Mouse (Mus musculus) myocyte (in vitro differentiated cells): ENCODE data around the gene Wdr27.

ENCODE experiments used
- CEBPB ChIP-seq: IDR thresholded peaks from 2 replicates; pipeline ENCODE4 v1.6.1; 2011; ENCODE audit warnings: mild to moderate bottlenecking, moderate library complexity; ENCODE audit not compliant: poor library complexity, insufficient read depth, severe bottlenecking
- E2F4 ChIP-seq: IDR thresholded peaks from one replicate; pipeline ENCODE4 v1.6.1; 2011; ENCODE audit warnings: mild to moderate bottlenecking, control low read depth, moderate library complexity; ENCODE audit not compliant: insufficient read depth
- MAX ChIP-seq: IDR thresholded peaks from one replicate; pipeline ENCODE4 v1.6.1; 2011; ENCODE audit warnings: low read depth, mild to moderate bottlenecking, control low read depth
- MYOG ChIP-seq, 3 experiments: IDR thresholded peaks; one replicate each; pipeline ENCODE4 v1.6.1; 2011; ENCODE audit warnings: control low read depth in 2 of 3, low read depth in 2 of 3, mild to moderate bottlenecking in 2 of 3; ENCODE audit not compliant: insufficient read length in 2 of 3, control insufficient read depth in 1 of 3, insufficient read depth in 1 of 3
- POLR2A ChIP-seq: IDR thresholded peaks from one replicate; pipeline ENCODE4 v1.6.1; 2011; ENCODE audit warnings: low read depth, mild to moderate bottlenecking, control low read depth, moderate library complexity; ENCODE audit not compliant: insufficient read length
- POLR2AphosphoS2 ChIP-seq: IDR thresholded peaks from one replicate; pipeline ENCODE4 v1.6.1; 2011; ENCODE audit warnings: low read depth, control low read depth; ENCODE audit not compliant: insufficient read length
- SRF ChIP-seq: IDR thresholded peaks from one replicate; pipeline ENCODE4 v1.6.1; 2011; ENCODE audit warnings: low read depth; ENCODE audit not compliant: control insufficient read depth, insufficient read length
- TCF12 ChIP-seq: IDR thresholded peaks from one replicate; pipeline ENCODE4 v1.6.1; 2011; ENCODE audit warnings: mild to moderate bottlenecking, control low read depth; ENCODE audit not compliant: poor library complexity, insufficient read depth, severe bottlenecking
- USF1 ChIP-seq: IDR thresholded peaks from one replicate; pipeline ENCODE4 v1.6.1; 2011; ENCODE audit warnings: low read depth, mild to moderate bottlenecking, control low read depth, moderate library complexity

- TF ChIP-seq POLR2A: no peak
- TF ChIP-seq MYOG (IDR thresholded peaks at IDR 0.05; ENCODE audit: control insufficient read depth in 1 of 3, insufficient read depth in 1 of 3, insufficient read length in 2 of 3, low read depth in 2 of 3): no peak
- no peak for TF ChIP-seq TCF12
- TF ChIP-seq CEBPB: no peak
- no peak for TF ChIP-seq MAX
- no peak for TF ChIP-seq E2F4
- TF ChIP-seq POLR2AphosphoS2: no peak
- TF ChIP-seq USF1: no peak
- no peak for TF ChIP-seq SRF
These were observed 130.9 kb downstream of the Wdr27 start for GRCm38 (mm10) chr17:14812033-14812432.
